10 mouse cellular contexts compared by ENCODE assay signal in genomic region chr3:146044977-146045376, GRCm38 (mm10). TPM values are rescaled to one million over a fixed set of nuclear protein-coding genes. Genes with fewer than 3 reads are reported as not detected.
DNase-seq lines count a peak whose midpoint lies in the region; ATAC-seq and TF ChIP-seq lines count a peak whose summit lies in the region.
"Had no signal": no experiment of that assay in that cellular context is flagged by ENCODE, and none has a peak within 500 bp of the region (broad histone marks: within the 10 kb centered on the region; RNA-seq: fewer than 3 reads in every experiment).

No protein-coding gene starts in this region.

- TF ChIP-seq CTCF in intestine, postnatal 0 days (IDR thresholded peaks at IDR 0.05; ENCODE audit: low read depth) = no peak
- no peak for TF ChIP-seq CTCF in heart, postnatal 0 days (IDR thresholded peaks at IDR 0.05; ENCODE audit: low read depth)

- DNase-seq in 3T3-L1 (ENCODE audit: low read depth, low spot score) (peak; percentile 91), MN1 (ENCODE audit: low spot score) (no peak)
- peak; percentile 22 for DNase-seq in T-cell, adult 2 months (ENCODE audit: low spot score)
- DNase-seq in heart, postnatal 0 days (ENCODE audit: low spot score) = peak; percentile 38
- DNase-seq in forebrain, embryonic 14.5 days (ENCODE audit: low spot score) = no peak
- DNase-seq: cerebellum, adult 11 months; right cerebral cortex, postnatal 4 days had no signal

- H3K27me3 ChIP-seq in intestine, embryonic 15.5 days (replicated peaks) = no peaks in the 10 kb centered on the region
- H3K27me3 ChIP-seq in intestine, postnatal 0 days (replicated peaks; ENCODE audit: control insufficient read depth, insufficient read depth, low read length) = no peaks in the 10 kb centered on the region
- no peaks in the 10 kb centered on the region for H3K27me3 ChIP-seq in heart, postnatal 0 days (ENCODE audit: control insufficient read depth, insufficient read depth, low read length)
- no peaks in the 10 kb centered on the region for H3K27me3 ChIP-seq in forebrain, embryonic 14.5 days (replicated peaks; ENCODE audit: control insufficient read depth, insufficient read depth, low read length)

- H3K9ac ChIP-seq in intestine, embryonic 15.5 days = no peak overlapping the region
- no peak overlapping the region for H3K9ac ChIP-seq in intestine, postnatal 0 days (ENCODE audit: low read depth, low read length)
- no peak overlapping the region for H3K9ac ChIP-seq in heart, postnatal 0 days (replicated peaks; ENCODE audit: low read depth, low read length)
- H3K9ac ChIP-seq in forebrain, embryonic 14.5 days (ENCODE audit: low read length) = no peak overlapping the region

- no peak overlapping the region for H3K4me3 ChIP-seq in intestine, embryonic 15.5 days (replicated peaks)
- H3K4me3 ChIP-seq in intestine, postnatal 0 days (ENCODE audit: low read depth, low read length) = no peak overlapping the region
- no peak overlapping the region for H3K4me3 ChIP-seq in heart, postnatal 0 days (ENCODE audit: low read depth, low read length)
- H3K4me3 ChIP-seq in forebrain, embryonic 14.5 days (ENCODE audit: low read depth, low read length) = no peak overlapping the region

- no peaks in the 10 kb centered on the region for H3K9me3 ChIP-seq in intestine, embryonic 15.5 days
- H3K9me3 ChIP-seq in intestine, postnatal 0 days (ENCODE audit: control insufficient read depth) = no peaks in the 10 kb centered on the region
- H3K9me3 ChIP-seq in heart, postnatal 0 days (replicated peaks; ENCODE audit: control insufficient read depth, low read length) = no peaks in the 10 kb centered on the region
- H3K9me3 ChIP-seq in forebrain, embryonic 14.5 days (replicated peaks; ENCODE audit: control insufficient read depth, low read length) = no peaks in the 10 kb centered on the region

- TF ChIP-seq EP300 in heart, postnatal 0 days (IDR thresholded peaks at IDR 0.05; ENCODE audit: low read depth) = no peak

- peak; percentile 11; the same call in 1 of the 2 replicates for ATAC-seq in intestine, embryonic 15.5 days
- no peak for ATAC-seq in intestine, postnatal 0 days
- ATAC-seq in heart, postnatal 0 days (ENCODE audit: insufficient read depth, low read depth) = 0 out of 2 replicates have a peak, but pooled peaks have one; percentile 19
- ATAC-seq in erythroblast, adult 5-6 weeks (replicated peaks; ENCODE audit: low FRiP score, poor library complexity, severe bottlenecking) = no peak
- ATAC-seq in forebrain, embryonic 14.5 days = no peak

- H3K4me2 ChIP-seq in intestine, embryonic 15.5 days (replicated peaks) = peak overlapping the region; percentile 26; the same call in 1 of the 2 replicates
- no peak overlapping the region; the same call in 1 of the 2 replicates for H3K4me2 ChIP-seq in intestine, postnatal 0 days (replicated peaks; ENCODE audit: low read depth)
- peak overlapping the region; percentile 28; the same call in 1 of the 2 replicates for H3K4me2 ChIP-seq in heart, postnatal 0 days (ENCODE audit: low read depth, low read length)
- H3K4me2 ChIP-seq in forebrain, embryonic 14.5 days (ENCODE audit: low read length) = no peak overlapping the region

- no peaks in the 10 kb centered on the region for H3K36me3 ChIP-seq in intestine, embryonic 15.5 days
- H3K36me3 ChIP-seq in intestine, postnatal 0 days (ENCODE audit: control insufficient read depth, insufficient read depth) = no peaks in the 10 kb centered on the region
- H3K36me3 ChIP-seq in heart, postnatal 0 days (replicated peaks; ENCODE audit: control insufficient read depth, insufficient read depth, low read length) = no peaks in the 10 kb centered on the region
- H3K36me3 ChIP-seq in forebrain, embryonic 14.5 days (ENCODE audit: control insufficient read depth, insufficient read depth, low read length) = no peaks in the 10 kb centered on the region

- 40% methylated on average over 11 of the region's 11 CpGs for WGBS in intestine, embryonic 15.5 days
- 49% methylated on average over 11 of the region's 11 CpGs for WGBS in intestine, postnatal 0 days
- WGBS in heart, postnatal 0 days = 13% methylated on average over 11 of the region's 11 CpGs
- 64% methylated on average over 11 of the region's 11 CpGs for WGBS in forebrain, embryonic 14.5 days

- H3K4me1 ChIP-seq in intestine, embryonic 15.5 days (replicated peaks) = peaks cover 6% of the 10 kb centered on the region; the same call in 1 of the 2 replicates
- H3K4me1 ChIP-seq in intestine, postnatal 0 days (replicated peaks; ENCODE audit: control insufficient read depth, insufficient read depth, low read length) = no peaks in the 10 kb centered on the region
- H3K4me1 ChIP-seq in heart, postnatal 0 days (ENCODE audit: control insufficient read depth, insufficient read depth) = peaks cover 14% of the 10 kb centered on the region
- no peaks in the 10 kb centered on the region for H3K4me1 ChIP-seq in forebrain, embryonic 14.5 days (ENCODE audit: control insufficient read depth, insufficient read depth, low read length)

- H3K27ac ChIP-seq in intestine, embryonic 15.5 days = 0 out of 2 replicates have a peak overlapping the region, but pooled peaks have one; percentile 17
- H3K27ac ChIP-seq in intestine, postnatal 0 days (ENCODE audit: low read depth, low read length) = no peak overlapping the region
- 0 out of 2 replicates have a peak overlapping the region, but pooled peaks have one; percentile 20 for H3K27ac ChIP-seq in heart, postnatal 0 days (ENCODE audit: low read depth)
- no peak overlapping the region for H3K27ac ChIP-seq in forebrain, embryonic 14.5 days (ENCODE audit: low read depth, low read length)

RNA-seq across cellular contexts. Expression of gene Syde2, which starts 57.3 kb away (rescaled TPM):
- polyA plus RNA-seq in intestine, embryonic 15.5 days (2015; fragmentation: Nextera tagmentation; extraction: Ambion mirVana) = 1.9 and 2.4 TPM in 2 replicates
- polyA plus RNA-seq in intestine, postnatal 0 days (2015; fragmentation: Nextera tagmentation; extraction: Ambion mirVana) = 0.98 and 1.5 TPM in 2 replicates
- total RNA-seq in heart, postnatal 0 days (2014; rRNA removed; ENCODE audit: low replicate concordance) = 42.0 and 47.1 TPM in 2 replicates
- polyA plus RNA-seq in heart, postnatal 0 days (2015; fragmentation: Nextera tagmentation; extraction: Ambion mirVana) = 10.1 and 10.5 TPM in 2 replicates
- total RNA-seq in erythroblast, adult 5-6 weeks (2015; ENCODE audit: low replicate concordance) = 0.63 and 1.3 TPM in 2 replicates
- 0.60 and 1.3 TPM in 2 replicates for total RNA-seq in erythroblast, adult 5-6 weeks (2017; ENCODE audit: low replicate concordance)
- 0.52 and 0.67 TPM in 2 replicates for polyA plus RNA-seq in forebrain, embryonic 14.5 days (2014; fragmentation: Nextera tagmentation; extraction: Ambion mirVana)

Comparison
In these comparisons a context has a peak if more than half of its experiments do, and no peak if none do; other contexts are left out.
1. ATAC-seq: peak in intestine, embryonic 15.5 days (single experiment) and heart, postnatal 0 days (single experiment); none in intestine, postnatal 0 days (single experiment), erythroblast, adult 5-6 weeks (single experiment) and forebrain, embryonic 14.5 days (single experiment).
2. H3K27ac ChIP-seq: peak in intestine, embryonic 15.5 days (single experiment) and heart, postnatal 0 days (single experiment); none in intestine, postnatal 0 days (single experiment) and forebrain, embryonic 14.5 days (single experiment).
3. H3K4me2 ChIP-seq: peak in intestine, embryonic 15.5 days (single experiment) and heart, postnatal 0 days (single experiment); none in intestine, postnatal 0 days (single experiment) and forebrain, embryonic 14.5 days (single experiment).
4. DNase-seq: peak in 3T3-L1 (single experiment), T-cell, adult 2 months (single experiment) and heart, postnatal 0 days (single experiment); none in MN1 (single experiment) and forebrain, embryonic 14.5 days (single experiment).